12 mouse cellular contexts compared by ENCODE assay signal in genomic region chr9:58116024-58116651, GRCm38 (mm10). TPM values are rescaled to one million over a fixed set of nuclear protein-coding genes. Genes with fewer than 3 reads are reported as not detected.
DNase-seq lines count a peak whose midpoint lies in the region; ATAC-seq and TF ChIP-seq lines count a peak whose summit lies in the region.
"Had no signal": no experiment of that assay in that cellular context is flagged by ENCODE, and none has a peak within 500 bp of the region (broad histone marks: within the 10 kb centered on the region; RNA-seq: fewer than 3 reads in every experiment).

No protein-coding gene starts in this region.

- no peak overlapping the region for H3K9ac ChIP-seq in liver, embryonic 12.5 days
- peak overlapping the region; percentile 10; the same call in 1 of the 2 replicates for H3K9ac ChIP-seq in forebrain, embryonic 13.5 days
- no peak overlapping the region for H3K9ac ChIP-seq in liver, postnatal 0 days (replicated peaks)
- H3K9ac ChIP-seq: heart, embryonic 13.5 days; lung, embryonic 15.5 days had no signal

- 23% methylated on average over 7 of the region's 7 CpGs for WGBS in liver, embryonic 12.5 days (ENCODE audit: insufficient replicate concordance)
- WGBS in embryonic facial prominence, embryonic 10.5 days: 26% methylated on average over 7 of the region's 7 CpGs
- 26% methylated on average over 6 of the region's 7 CpGs for WGBS in forebrain, embryonic 13.5 days
- WGBS in liver, postnatal 0 days (ENCODE audit: insufficient replicate concordance): 33% methylated on average over 7 of the region's 7 CpGs

- 0 out of 2 replicates have a peak, but pooled peaks have one; percentile 18 for ATAC-seq in liver, embryonic 12.5 days
- ATAC-seq in forebrain, embryonic 13.5 days: no peak
- ATAC-seq in liver, postnatal 0 days: peak; percentile 93
- no peak for ATAC-seq in megakaryocyte, adult 5-6 weeks (ENCODE audit: poor library complexity, severe bottlenecking)
- ATAC-seq: activated CD4-positive, CD25-positive, alpha-beta regulatory T cell, adult 4 months had no signal

- peaks cover 20% of the 10 kb centered on the region for H3K4me1 ChIP-seq in liver, embryonic 12.5 days
- H3K4me1 ChIP-seq in embryonic facial prominence, embryonic 10.5 days: peaks cover 74% of the 10 kb centered on the region
- H3K4me1 ChIP-seq in forebrain, embryonic 13.5 days: peaks cover 73% of the 10 kb centered on the region
- peaks cover 3% of the 10 kb centered on the region for H3K4me1 ChIP-seq in liver, postnatal 0 days (ENCODE audit: insufficient read depth)

- no peak overlapping the region for H3K4me3 ChIP-seq in liver, embryonic 12.5 days
- no peak overlapping the region for H3K4me3 ChIP-seq in embryonic facial prominence, embryonic 10.5 days
- H3K4me3 ChIP-seq in forebrain, embryonic 13.5 days: no peak overlapping the region
- no peak overlapping the region for H3K4me3 ChIP-seq in liver, postnatal 0 days (ENCODE audit: low read depth, low read length)
- H3K4me3 ChIP-seq: heart, embryonic 13.5 days; lung, embryonic 15.5 days had no signal

- no peak overlapping the region for H3K4me2 ChIP-seq in liver, embryonic 12.5 days
- H3K4me2 ChIP-seq in forebrain, embryonic 13.5 days: no peak overlapping the region
- no peak overlapping the region for H3K4me2 ChIP-seq in liver, postnatal 0 days (ENCODE audit: low read depth, low read length)
- H3K4me2 ChIP-seq: heart, embryonic 13.5 days; lung, embryonic 15.5 days had no signal

- DNase-seq in liver: no peak
- DNase-seq in embryonic facial prominence, embryonic 10.5 days (ENCODE audit: low spot score): no peak
- DNase-seq in liver, postnatal 0 days: no peak
- DNase-seq in kidney, postnatal 36 days: no peak
- DNase-seq: retina, postnatal 1 day had no signal

- TF ChIP-seq EP300 in liver, postnatal 0 days (IDR thresholded peaks at IDR 0.05; ENCODE audit: low read depth): no peak

- H3K9me3 ChIP-seq in liver, embryonic 12.5 days (replicated peaks): no peaks in the 10 kb centered on the region
- no peaks in the 10 kb centered on the region for H3K9me3 ChIP-seq in embryonic facial prominence, embryonic 10.5 days
- no peaks in the 10 kb centered on the region for H3K9me3 ChIP-seq in forebrain, embryonic 13.5 days (replicated peaks)
- H3K9me3 ChIP-seq in liver, postnatal 0 days (ENCODE audit: low read length): no peaks in the 10 kb centered on the region
- H3K9me3 ChIP-seq: heart, embryonic 13.5 days; lung, embryonic 15.5 days had no signal

- H3K27me3 ChIP-seq in liver, embryonic 12.5 days (replicated peaks): peaks cover 86% of the 10 kb centered on the region
- peaks cover 43% of the 10 kb centered on the region for H3K27me3 ChIP-seq in embryonic facial prominence, embryonic 10.5 days (replicated peaks; ENCODE audit: low read depth, poor library complexity, severe bottlenecking)
- H3K27me3 ChIP-seq in forebrain, embryonic 13.5 days: peaks cover 4% of the 10 kb centered on the region; the same call in 1 of the 2 replicates
- H3K27me3 ChIP-seq in liver, postnatal 0 days (ENCODE audit: insufficient read depth, low read length): peaks cover 33% of the 10 kb centered on the region

- TF ChIP-seq CTCF in liver, postnatal 0 days (IDR thresholded peaks at IDR 0.05; ENCODE audit: low read depth): no peak

- no peaks in the 10 kb centered on the region for H3K36me3 ChIP-seq in liver, embryonic 12.5 days
- H3K36me3 ChIP-seq in embryonic facial prominence, embryonic 10.5 days (replicated peaks): no peaks in the 10 kb centered on the region
- H3K36me3 ChIP-seq in forebrain, embryonic 13.5 days (ENCODE audit: poor library complexity, severe bottlenecking): no peaks in the 10 kb centered on the region
- no peaks in the 10 kb centered on the region for H3K36me3 ChIP-seq in liver, postnatal 0 days (replicated peaks; ENCODE audit: insufficient read depth, low read length)
- H3K36me3 ChIP-seq: heart, embryonic 13.5 days; lung, embryonic 15.5 days had no signal

- H3K27ac ChIP-seq in liver, embryonic 12.5 days: no peak overlapping the region
- H3K27ac ChIP-seq in embryonic facial prominence, embryonic 10.5 days (replicated peaks): peak overlapping the region; percentile 91
- H3K27ac ChIP-seq in forebrain, embryonic 13.5 days: peak overlapping the region; percentile 100
- H3K27ac ChIP-seq in liver, postnatal 0 days (ENCODE audit: low read depth): no peak overlapping the region
- H3K27ac ChIP-seq: heart, embryonic 13.5 days; lung, embryonic 15.5 days had no signal

RNA-seq across cellular contexts. Expression of gene Ccdc33, which starts 2.5 kb away (rescaled TPM):
- polyA plus RNA-seq in liver, embryonic 12.5 days (2016; fragmentation: Nextera tagmentation; extraction: Ambion mirVana): not detected in 2 replicates
- polyA plus RNA-seq in embryonic facial prominence, embryonic 10.5 days (2016; fragmentation: Nextera tagmentation; extraction: Ambion mirVana): 0.36 and 0.56 TPM in 2 replicates
- polyA plus RNA-seq in forebrain, embryonic 13.5 days (2015; fragmentation: Nextera tagmentation; extraction: Ambion mirVana): 1.1 and 1.8 TPM in 2 replicates
- not detected in 2 replicates for polyA plus RNA-seq in liver, postnatal 0 days (2015; fragmentation: Nextera tagmentation; extraction: Ambion mirVana)
- total RNA-seq in megakaryocyte, adult 5-6 weeks (2015): not detected in 2 replicates
- total RNA-seq in megakaryocyte, adult 5-6 weeks (2017): not detected in 2 replicates
- total RNA-seq: monocyte, adult 5-6 weeks had no signal
- polyA plus RNA-seq: activated CD4-positive, CD25-positive, alpha-beta regulatory T cell, adult 4 months had no signal

RNA-seq across cellular contexts. Expression of gene Stra6, which starts 52.5 kb away (rescaled TPM):
- polyA plus RNA-seq in liver, embryonic 12.5 days (2016; fragmentation: Nextera tagmentation; extraction: Ambion mirVana): 0.60 and 1.2 TPM in 2 replicates
- polyA plus RNA-seq in embryonic facial prominence, embryonic 10.5 days (2016; fragmentation: Nextera tagmentation; extraction: Ambion mirVana): 33.6 and 47.2 TPM in 2 replicates
- 7.1 and 7.7 TPM in 2 replicates for polyA plus RNA-seq in forebrain, embryonic 13.5 days (2015; fragmentation: Nextera tagmentation; extraction: Ambion mirVana)
- not detected in 2 replicates for polyA plus RNA-seq in liver, postnatal 0 days (2015; fragmentation: Nextera tagmentation; extraction: Ambion mirVana)
- total RNA-seq in megakaryocyte, adult 5-6 weeks (2015): not detected in 2 replicates
- total RNA-seq in megakaryocyte, adult 5-6 weeks (2017): not detected in 2 replicates
- total RNA-seq: monocyte, adult 5-6 weeks had no signal

Comparison
In these comparisons a context has a peak if more than half of its experiments do, and no peak if none do; other contexts are left out.
1. ATAC-seq: peak in liver, embryonic 12.5 days (single experiment) and liver, postnatal 0 days (single experiment); none in forebrain, embryonic 13.5 days (single experiment) and megakaryocyte, adult 5-6 weeks (single experiment).
2. H3K27ac ChIP-seq: peak in embryonic facial prominence, embryonic 10.5 days (single experiment) and forebrain, embryonic 13.5 days (single experiment); none in liver, embryonic 12.5 days (single experiment) and liver, postnatal 0 days (single experiment).